Mouse (Mus musculus): ENCODE measurements around the gene Arl10. TPM values are rescaled to one million over a fixed set of nuclear protein-coding genes. Genes with fewer than 3 reads are reported as not detected.
A peak's percentile ranks its signal among the peaks of the same experiment; 100 is the strongest.

Gene Arl10
- polyA plus RNA-seq (2015; fragmentation: Nextera tagmentation; extraction: Ambion mirVana), result 7.0 and 7.1 TPM in 2 replicates

GRCm38 (mm10) chr13:54574854-54575481 lies at the start of gene Arl10:
Arl10 (plus strand) TSS chr13:54575015.
- no peaks in the 10 kb centered on the region for H3K36me3 ChIP-seq (replicated peaks; ENCODE audit: insufficient read depth, low read length)
- H3K27ac ChIP-seq (ENCODE audit: low read depth), result peak within 1 kb of the TSS; percentile 25
- H3K4me1 ChIP-seq (ENCODE audit: insufficient read depth), result peaks cover 16% of the 10 kb centered on the region
- peak within 1 kb of the TSS; percentile 75 for H3K9ac ChIP-seq (replicated peaks)
- H3K27me3 ChIP-seq (ENCODE audit: insufficient read depth, low read length), result no peaks in the 10 kb centered on the region
- peak within 1 kb of the TSS; percentile 66 for H3K4me3 ChIP-seq (ENCODE audit: low read depth, low read length)
- peak within 1 kb of the TSS; percentile 79 for H3K4me2 ChIP-seq (ENCODE audit: low read depth, low read length)
- TF ChIP-seq CTCF (IDR thresholded peaks at IDR 0.05; ENCODE audit: low read depth) (peak; percentile 12; the same call in 1 of the 2 replicates), EP300 (IDR thresholded peaks at IDR 0.05; ENCODE audit: low read depth) (no peak)
- no peaks in the 10 kb centered on the region for H3K9me3 ChIP-seq (ENCODE audit: low read length)
- WGBS (ENCODE audit: insufficient replicate concordance), result under 1% methylated on average over 54 of the region's 55 CpGs
- ATAC-seq (peak; percentile 83), DNase-seq (peak; percentile 73)

GRCm38 (mm10) chr13:54527140-54527539 lies 47.7 kb upstream of the Arl10 start:
- H3K4me2 ChIP-seq (ENCODE audit: low read depth, low read length), result no peak overlapping the region
- no peak overlapping the region for H3K9ac ChIP-seq (replicated peaks)
- no peak overlapping the region for H3K4me3 ChIP-seq (ENCODE audit: low read depth, low read length)
- H3K36me3 ChIP-seq (replicated peaks; ENCODE audit: insufficient read depth, low read length), result peaks cover 10% of the 10 kb centered on the region
- no peaks in the 10 kb centered on the region for H3K9me3 ChIP-seq (ENCODE audit: low read length)
- H3K27ac ChIP-seq (ENCODE audit: low read depth), result no peak overlapping the region
- H3K4me1 ChIP-seq (ENCODE audit: insufficient read depth), result no peaks in the 10 kb centered on the region
- DNase-seq (no peak), ATAC-seq (no peak)
- TF ChIP-seq EP300 (IDR thresholded peaks at IDR 0.05; ENCODE audit: low read depth) (no peak), CTCF (IDR thresholded peaks at IDR 0.05; ENCODE audit: low read depth) (no peak)
- WGBS (ENCODE audit: insufficient replicate concordance), result 77% methylated on average over 6 of the region's 6 CpGs
- H3K27me3 ChIP-seq (ENCODE audit: insufficient read depth, low read length), result no peaks in the 10 kb centered on the region

DNA sequence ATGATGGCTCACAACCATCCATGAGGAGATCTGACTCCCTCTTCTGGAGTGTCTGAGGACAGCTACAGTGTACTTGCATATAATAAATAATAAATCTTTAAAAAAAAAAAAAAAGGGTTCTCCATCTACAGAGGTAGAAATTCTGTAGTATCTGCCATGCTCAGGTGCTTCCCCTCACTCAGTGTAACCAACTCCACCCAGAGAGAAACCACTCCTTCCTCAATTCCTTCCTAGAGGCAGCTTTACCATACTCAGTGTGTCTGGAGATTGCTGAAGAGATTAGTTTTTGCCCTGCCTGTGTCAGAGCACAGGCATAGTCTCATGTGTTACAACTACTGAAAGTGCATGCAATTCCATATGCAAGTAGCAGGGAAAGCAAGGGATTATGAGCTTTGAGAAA lies 42.7 kb upstream of the Arl10 start:
- Histone ChIP-seq H3K27me3 (ENCODE audit: insufficient read depth, low read length) (no peaks in the 10 kb centered on the region), H3K27ac (ENCODE audit: low read depth) (no peak overlapping the region), H3K4me2 (ENCODE audit: low read depth, low read length) (no peak overlapping the region), H3K9ac (replicated peaks) (no peak overlapping the region), H3K4me3 (ENCODE audit: low read depth, low read length) (no peak overlapping the region), H3K4me1 (ENCODE audit: insufficient read depth) (no peaks in the 10 kb centered on the region), H3K36me3 (replicated peaks; ENCODE audit: insufficient read depth, low read length) (peaks cover 11% of the 10 kb centered on the region), H3K9me3 (ENCODE audit: low read length) (no peaks in the 10 kb centered on the region)
- no peak for TF ChIP-seq CTCF (IDR thresholded peaks at IDR 0.05; ENCODE audit: low read depth)
- TF ChIP-seq EP300 (IDR thresholded peaks at IDR 0.05; ENCODE audit: low read depth), result no peak
- DNase-seq (no peak), ATAC-seq (no peak)

GRCm38 (mm10) chr13:54548036-54548435 lies 26.8 kb upstream of the Arl10 start:
- H3K9ac ChIP-seq (replicated peaks), result no peak overlapping the region
- 86% methylated on average over 7 of the region's 7 CpGs for WGBS (ENCODE audit: insufficient replicate concordance)
- ATAC-seq (no peak), DNase-seq (no peak)
- no peaks in the 10 kb centered on the region for H3K4me1 ChIP-seq (ENCODE audit: insufficient read depth)
- H3K4me3 ChIP-seq (ENCODE audit: low read depth, low read length), result no peak overlapping the region
- no peak for TF ChIP-seq CTCF (IDR thresholded peaks at IDR 0.05; ENCODE audit: low read depth)
- no peak for TF ChIP-seq EP300 (IDR thresholded peaks at IDR 0.05; ENCODE audit: low read depth)
- H3K4me2 ChIP-seq (ENCODE audit: low read depth, low read length), result no peak overlapping the region
- H3K27me3 ChIP-seq (ENCODE audit: insufficient read depth, low read length), result no peaks in the 10 kb centered on the region
- no peaks in the 10 kb centered on the region for H3K9me3 ChIP-seq (ENCODE audit: low read length)
- H3K27ac ChIP-seq (ENCODE audit: low read depth), result no peak overlapping the region
- peaks cover 27% of the 10 kb centered on the region for H3K36me3 ChIP-seq (replicated peaks; ENCODE audit: insufficient read depth, low read length)

DNA sequence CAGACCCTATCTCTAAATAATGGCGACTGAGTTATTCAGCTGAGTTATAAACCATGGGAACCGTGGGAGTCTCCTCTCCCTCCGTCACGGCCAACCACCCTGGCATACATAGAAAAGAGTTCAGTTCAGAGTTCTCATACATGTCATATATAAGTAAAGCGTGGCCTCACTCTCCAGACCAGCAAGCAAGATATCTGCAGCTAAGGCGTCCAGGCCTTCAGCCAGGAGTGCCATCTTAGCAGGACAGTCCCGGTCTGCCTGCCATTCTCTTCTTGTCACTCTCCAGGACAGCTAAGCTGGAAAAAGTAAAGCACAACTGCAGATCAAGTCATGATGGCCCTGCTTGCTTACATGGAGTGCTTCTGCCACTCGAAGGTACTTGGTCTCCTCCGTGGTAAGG lies 18.6 kb upstream of the Arl10 start:
- Histone ChIP-seq H3K27ac (ENCODE audit: low read depth) (no peak overlapping the region), H3K27me3 (ENCODE audit: insufficient read depth, low read length) (no peaks in the 10 kb centered on the region), H3K4me2 (ENCODE audit: low read depth, low read length) (no peak overlapping the region), H3K4me1 (ENCODE audit: insufficient read depth) (no peaks in the 10 kb centered on the region), H3K36me3 (replicated peaks; ENCODE audit: insufficient read depth, low read length) (peaks cover 78% of the 10 kb centered on the region), H3K9ac (replicated peaks) (no peak overlapping the region), H3K9me3 (ENCODE audit: low read length) (no peaks in the 10 kb centered on the region), H3K4me3 (ENCODE audit: low read depth, low read length) (no peak overlapping the region)
- DNase-seq, result no peak
- TF ChIP-seq CTCF (IDR thresholded peaks at IDR 0.05; ENCODE audit: low read depth) (no peak), EP300 (IDR thresholded peaks at IDR 0.05; ENCODE audit: low read depth) (no peak)
- WGBS (ENCODE audit: insufficient replicate concordance), result 90% methylated on average over 9 of the region's 9 CpGs
- no peak for ATAC-seq

DNA sequence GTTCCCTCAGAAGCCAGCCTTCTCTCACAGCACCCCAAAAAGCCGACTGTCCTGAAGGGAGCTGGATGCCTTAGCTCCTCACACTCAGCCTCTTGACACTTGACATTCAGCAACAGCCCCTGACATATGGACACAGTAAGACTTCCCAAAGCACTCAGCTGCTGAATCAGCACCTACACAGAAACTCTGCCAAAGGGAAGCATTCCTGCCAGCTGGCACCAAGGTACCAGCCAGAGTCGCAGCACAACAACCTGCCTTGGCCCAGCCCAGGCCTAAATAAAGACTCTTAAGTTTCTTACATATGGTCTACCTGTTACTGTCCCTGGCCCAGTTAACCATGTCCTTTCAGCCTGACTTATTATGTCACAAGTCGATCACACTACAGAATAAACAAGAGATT lies 18.0 kb upstream of the Arl10 start:
- Histone ChIP-seq H3K36me3 (replicated peaks; ENCODE audit: insufficient read depth, low read length) (peaks cover 79% of the 10 kb centered on the region), H3K27me3 (ENCODE audit: insufficient read depth, low read length) (no peaks in the 10 kb centered on the region), H3K4me1 (ENCODE audit: insufficient read depth) (no peaks in the 10 kb centered on the region), H3K9ac (replicated peaks) (no peak overlapping the region), H3K4me2 (ENCODE audit: low read depth, low read length) (no peak overlapping the region), H3K9me3 (ENCODE audit: low read length) (no peaks in the 10 kb centered on the region), H3K27ac (ENCODE audit: low read depth) (no peak overlapping the region), H3K4me3 (ENCODE audit: low read depth, low read length) (no peak overlapping the region)
- 88% methylated on average over 3 of the region's 3 CpGs for WGBS (ENCODE audit: insufficient replicate concordance)
- DNase-seq (no peak), ATAC-seq (no peak)
- no peak for TF ChIP-seq EP300 (IDR thresholded peaks at IDR 0.05; ENCODE audit: low read depth)
- no peak for TF ChIP-seq CTCF (IDR thresholded peaks at IDR 0.05; ENCODE audit: low read depth)
